Mouse (Mus musculus): Measurements from ENCODE around the gene Mat2a.

DNA sequence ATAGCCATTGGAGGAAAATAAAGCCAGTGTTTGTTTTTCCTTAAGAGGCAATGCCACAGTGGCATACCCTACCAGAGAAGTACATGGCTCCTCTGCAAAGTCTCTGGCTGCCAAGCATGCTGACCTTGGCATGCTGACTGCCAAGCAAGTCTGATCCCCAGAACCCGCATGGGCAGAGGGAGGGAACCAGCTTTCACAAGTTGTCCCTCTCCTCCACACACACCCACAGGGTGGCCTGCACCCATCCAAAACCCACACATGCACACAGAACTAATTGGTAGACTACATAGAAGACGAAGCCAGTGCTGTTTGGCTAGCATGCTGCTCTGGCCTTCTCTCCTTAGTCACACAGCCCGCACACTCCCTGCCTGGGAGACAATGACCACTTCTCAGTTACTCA lies 38.3 kb upstream of the Mat2a start:
- TF ChIP-seq CTCF (IDR thresholded peaks at IDR 0.05; ENCODE audit: borderline replicate concordance, extremely low read depth, insufficient read depth, insufficient read length) (no peak), POLR2A (IDR thresholded peaks at IDR 0.05; ENCODE audit: borderline replicate concordance, extremely low read depth, insufficient read depth, insufficient read length, poor library complexity, severe bottlenecking) (no peak)

All from brain, embryonic 14.5 days (tissue).